Mouse (Mus musculus): ENCODE measurements at regions not wholly inside any gene's neighbourhood (a gene's known extent, or its start where the extent isn't known, plus 50 kb on each side); places are given as distances from the start of the nearest gene placed in this dataset.

- no peak for DNase-seq (ENCODE audit: low spot score)
- Histone ChIP-seq H3K27ac (no peak overlapping the region), H3K4me1 (no peaks in the 10 kb centered on the region), H3K4me3 (no peak overlapping the region), H3K9me3 (no peaks in the 10 kb centered on the region), H3K36me3 (no peaks in the 10 kb centered on the region), H3K27me3 (ENCODE audit: insufficient read depth, poor library complexity, severe bottlenecking) (no peaks in the 10 kb centered on the region)
- 58% methylated on average over 1 of the region's 1 CpGs for WGBS
Observed at GRCm38 (mm10) chr7:125131968-125132367, 312.5 kb upstream of the Kdm8 start.

GRCm38 (mm10) chr7:125138607-125139006, 305.9 kb upstream of the Kdm8 start:
- Histone ChIP-seq H3K27me3 (ENCODE audit: insufficient read depth, poor library complexity, severe bottlenecking) (no peaks in the 10 kb centered on the region), H3K4me1 (no peaks in the 10 kb centered on the region), H3K4me3 (no peak overlapping the region), H3K36me3 (no peaks in the 10 kb centered on the region), H3K27ac (no peak overlapping the region), H3K9me3 (no peaks in the 10 kb centered on the region)
- 79% methylated on average over 3 of the region's 3 CpGs for WGBS
- no peak for DNase-seq (ENCODE audit: low spot score)

- WGBS: 87% methylated on average over 2 of the region's 2 CpGs
Observed at GRCm38 (mm10) chr7:125139196-125139595, 305.3 kb upstream of the Kdm8 start.

DNA sequence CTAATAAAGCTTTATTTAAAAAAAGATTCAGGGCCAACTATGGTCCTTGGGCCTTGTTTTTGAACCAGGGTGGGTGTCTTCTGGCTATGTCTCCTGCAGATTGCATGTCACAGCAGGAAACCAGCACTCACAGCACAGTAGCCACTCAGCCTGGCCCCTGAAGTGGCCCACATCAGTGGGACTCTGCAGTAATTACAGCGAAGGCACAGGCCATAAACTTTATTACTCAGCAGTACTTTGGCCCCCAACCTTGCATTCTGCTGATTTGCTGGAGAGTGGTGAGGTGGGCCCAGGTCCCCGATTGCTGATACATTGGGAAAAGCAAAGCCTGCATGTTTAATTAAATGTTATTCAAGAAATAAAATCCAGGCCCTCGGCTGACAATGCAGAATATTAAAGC, 303.6 kb upstream of the Kdm8 start:
- WGBS: 81% methylated on average over 3 of the region's 3 CpGs
- no peak for DNase-seq (ENCODE audit: low spot score)
- Histone ChIP-seq H3K36me3 (no peaks in the 10 kb centered on the region), H3K27me3 (ENCODE audit: insufficient read depth, poor library complexity, severe bottlenecking) (no peaks in the 10 kb centered on the region), H3K27ac (no peak overlapping the region), H3K4me3 (no peak overlapping the region), H3K9me3 (no peaks in the 10 kb centered on the region), H3K4me1 (peaks cover 5% of the 10 kb centered on the region)

More at GRCm38 (mm10) chr7:125139196-125139595, 305.3 kb upstream of the Kdm8 start:
- no peaks in the 10 kb centered on the region for H3K9me3 ChIP-seq
- H3K27ac ChIP-seq: no peak overlapping the region
- H3K4me3 ChIP-seq: no peak overlapping the region
- no peaks in the 10 kb centered on the region for H3K36me3 ChIP-seq
- H3K27me3 ChIP-seq (ENCODE audit: insufficient read depth, poor library complexity, severe bottlenecking): no peaks in the 10 kb centered on the region
- H3K4me1 ChIP-seq: no peaks in the 10 kb centered on the region
- no peak for DNase-seq (ENCODE audit: low spot score)

DNA sequence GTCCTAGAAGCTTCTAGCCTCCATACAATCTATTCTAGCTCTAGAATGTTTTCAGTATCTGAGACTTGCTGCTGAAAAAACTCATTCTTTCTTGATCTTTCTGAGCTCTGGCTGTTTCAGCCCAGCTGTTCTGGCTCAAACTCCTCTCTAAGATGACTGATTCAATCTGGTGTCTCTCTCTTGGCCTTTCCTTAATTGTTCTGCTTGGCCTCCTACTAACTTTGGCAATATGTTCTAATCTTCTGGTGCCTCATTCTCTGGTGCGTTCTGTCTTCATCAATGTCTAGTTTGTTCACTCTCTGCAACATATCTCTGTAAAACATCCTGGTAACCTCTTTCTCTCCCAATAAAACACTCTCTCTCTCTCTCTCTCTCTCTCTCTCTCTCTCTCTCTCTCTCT, 302.6 kb upstream of the Kdm8 start:
- H3K9me3 ChIP-seq: no peaks in the 10 kb centered on the region
- DNase-seq (ENCODE audit: low spot score): no peak

GRCm38 (mm10) chr7:125146025-125146424, 298.5 kb upstream of the Kdm8 start:
- Histone ChIP-seq H3K9me3 (no peaks in the 10 kb centered on the region), H3K27me3 (ENCODE audit: insufficient read depth, poor library complexity, severe bottlenecking) (no peaks in the 10 kb centered on the region), H3K36me3 (no peaks in the 10 kb centered on the region), H3K4me1 (peaks cover 13% of the 10 kb centered on the region), H3K4me3 (no peak overlapping the region), H3K27ac (peak overlapping the region; percentile 31; the same call in 1 of the 2 replicates)
- DNase-seq (ENCODE audit: low spot score): no peak
- 30% methylated on average over 9 of the region's 9 CpGs for WGBS

More for the DNA sequence above, 302.6 kb upstream of the Kdm8 start:
- no peak overlapping the region for H3K4me3 ChIP-seq
- no peak overlapping the region for H3K27ac ChIP-seq
- peaks cover 13% of the 10 kb centered on the region for H3K4me1 ChIP-seq
- WGBS: 85% methylated on average over 1 of the region's 1 CpGs
- no peaks in the 10 kb centered on the region for H3K36me3 ChIP-seq
- no peaks in the 10 kb centered on the region for H3K27me3 ChIP-seq (ENCODE audit: insufficient read depth, poor library complexity, severe bottlenecking)

DNA sequence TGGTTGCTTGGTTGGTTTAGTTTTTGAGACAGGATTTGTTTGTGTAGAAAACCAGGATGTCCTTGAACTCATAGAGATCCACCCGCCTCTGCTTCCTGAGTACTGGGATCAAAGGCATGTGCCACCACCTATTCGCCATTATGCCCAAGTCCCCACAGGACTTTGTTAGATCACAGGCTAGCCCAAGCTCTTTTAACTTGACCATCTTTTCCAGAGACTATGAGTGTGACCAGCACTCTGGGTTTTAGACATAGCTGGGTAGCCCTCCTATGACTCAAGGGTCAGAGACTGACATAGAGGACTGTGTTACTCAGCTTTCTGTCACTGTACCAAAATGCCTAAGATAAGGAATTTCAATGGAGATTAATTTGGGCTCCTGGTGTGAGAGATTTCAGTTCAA, 295.3 kb upstream of the Kdm8 start:
- Histone ChIP-seq H3K36me3 (no peaks in the 10 kb centered on the region), H3K4me1 (peaks cover 13% of the 10 kb centered on the region), H3K9me3 (no peaks in the 10 kb centered on the region), H3K27ac (no peak overlapping the region), H3K4me3 (no peak overlapping the region), H3K27me3 (ENCODE audit: insufficient read depth, poor library complexity, severe bottlenecking) (no peaks in the 10 kb centered on the region)
- 84% methylated on average over 2 of the region's 2 CpGs for WGBS
- peak; percentile 17 for DNase-seq (ENCODE audit: low spot score)

DNA sequence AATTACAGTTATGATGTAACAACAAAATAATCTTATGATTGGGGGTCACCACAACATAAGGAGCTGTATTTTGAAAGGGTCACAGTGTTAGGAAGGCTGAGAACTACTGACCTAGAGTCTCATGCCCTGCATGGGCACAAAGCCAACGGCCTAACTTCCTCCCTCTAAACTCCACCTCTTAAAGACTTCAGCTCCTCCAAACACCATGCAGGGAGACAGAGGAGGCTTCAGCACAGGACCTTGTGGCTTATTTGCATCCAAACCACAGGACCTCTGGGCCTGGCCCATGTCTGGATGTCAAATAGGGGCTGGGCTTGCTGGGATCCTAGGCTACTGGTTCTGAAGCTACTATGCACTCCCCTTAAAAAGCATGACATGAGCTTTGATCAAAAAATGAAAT, 294.7 kb upstream of the Kdm8 start:
- peak; percentile 11 for DNase-seq (ENCODE audit: low spot score)
- WGBS: 71% methylated on average over 1 of the region's 1 CpGs

GRCm38 (mm10) chr7:125152281-125152680, 292.2 kb upstream of the Kdm8 start:
- no peaks in the 10 kb centered on the region for H3K27me3 ChIP-seq (ENCODE audit: insufficient read depth, poor library complexity, severe bottlenecking)
- H3K4me1 ChIP-seq: no peaks in the 10 kb centered on the region
- H3K27ac ChIP-seq: no peak overlapping the region
- WGBS: 85% methylated on average over 5 of the region's 5 CpGs
- H3K4me3 ChIP-seq: no peak overlapping the region
- no peaks in the 10 kb centered on the region for H3K9me3 ChIP-seq
- DNase-seq (ENCODE audit: low spot score): peak; percentile 54
- H3K36me3 ChIP-seq: no peaks in the 10 kb centered on the region

More for the DNA sequence above, 294.7 kb upstream of the Kdm8 start:
- no peaks in the 10 kb centered on the region for H3K36me3 ChIP-seq
- no peak overlapping the region for H3K4me3 ChIP-seq
- no peaks in the 10 kb centered on the region for H3K9me3 ChIP-seq
- no peaks in the 10 kb centered on the region for H3K27me3 ChIP-seq (ENCODE audit: insufficient read depth, poor library complexity, severe bottlenecking)
- no peak overlapping the region for H3K27ac ChIP-seq
- H3K4me1 ChIP-seq: peaks cover 13% of the 10 kb centered on the region

DNA sequence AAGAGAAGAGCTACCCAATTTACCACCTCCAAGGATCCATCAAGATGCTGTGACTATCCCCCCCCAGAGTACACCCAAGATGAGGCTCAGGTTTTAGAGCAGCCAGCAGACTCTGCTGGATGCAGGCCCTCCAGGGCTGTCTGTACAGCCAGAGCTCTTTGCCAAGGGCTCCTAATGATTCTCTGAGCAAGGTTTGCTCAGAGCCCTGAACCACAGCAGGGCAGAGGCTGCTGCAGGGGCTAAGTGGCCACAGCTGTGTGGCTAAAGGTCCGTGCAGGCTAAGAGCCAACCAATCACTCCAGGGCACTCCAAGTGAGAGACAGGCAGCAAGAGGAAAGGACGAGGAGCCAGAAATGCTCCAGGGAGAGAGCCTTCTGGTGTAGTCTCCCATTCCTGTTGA, 289.2 kb upstream of the Kdm8 start:
- Histone ChIP-seq H3K4me1 (no peaks in the 10 kb centered on the region), H3K27me3 (ENCODE audit: insufficient read depth, poor library complexity, severe bottlenecking) (no peaks in the 10 kb centered on the region), H3K4me3 (no peak overlapping the region), H3K36me3 (no peaks in the 10 kb centered on the region), H3K9me3 (no peaks in the 10 kb centered on the region), H3K27ac (no peak overlapping the region)
- peak; percentile 66 for DNase-seq (ENCODE audit: low spot score)
- WGBS: 35% methylated on average over 2 of the region's 2 CpGs

GRCm38 (mm10) chr7:125166881-125167351, 277.6 kb upstream of the Kdm8 start:
- H3K27me3 ChIP-seq (ENCODE audit: insufficient read depth, poor library complexity, severe bottlenecking): no peaks in the 10 kb centered on the region
- DNase-seq (ENCODE audit: low spot score): peak; percentile 17
- WGBS: 88% methylated on average over 19 of the region's 19 CpGs
- H3K4me1 ChIP-seq: no peaks in the 10 kb centered on the region
- no peaks in the 10 kb centered on the region for H3K36me3 ChIP-seq
- H3K27ac ChIP-seq: no peak overlapping the region
- no peaks in the 10 kb centered on the region for H3K9me3 ChIP-seq
- H3K4me3 ChIP-seq: no peak overlapping the region

DNA sequence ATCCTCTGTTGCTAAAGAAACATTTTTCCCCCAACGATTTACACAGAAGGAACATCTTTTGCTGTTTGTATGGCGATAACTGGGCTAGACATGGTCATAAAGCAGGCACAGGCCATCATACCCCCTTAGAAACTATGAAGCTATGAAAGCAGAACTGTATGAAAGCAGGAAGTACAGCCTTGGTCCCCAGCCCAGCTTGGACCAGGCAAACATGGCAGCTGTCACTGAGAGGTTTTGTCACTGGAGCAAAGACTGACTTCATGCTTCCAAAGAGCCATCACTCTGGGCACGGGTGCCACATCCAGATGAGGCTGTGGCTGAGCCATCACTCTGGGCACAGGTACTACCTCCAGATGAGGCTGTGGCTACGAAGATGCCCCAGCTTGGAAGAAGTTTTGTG, 276.8 kb upstream of the Kdm8 start:
- 73% methylated on average over 4 of the region's 4 CpGs for WGBS
- peak; percentile 2 for DNase-seq (ENCODE audit: low spot score)
- no peaks in the 10 kb centered on the region for H3K4me1 ChIP-seq

DNA sequence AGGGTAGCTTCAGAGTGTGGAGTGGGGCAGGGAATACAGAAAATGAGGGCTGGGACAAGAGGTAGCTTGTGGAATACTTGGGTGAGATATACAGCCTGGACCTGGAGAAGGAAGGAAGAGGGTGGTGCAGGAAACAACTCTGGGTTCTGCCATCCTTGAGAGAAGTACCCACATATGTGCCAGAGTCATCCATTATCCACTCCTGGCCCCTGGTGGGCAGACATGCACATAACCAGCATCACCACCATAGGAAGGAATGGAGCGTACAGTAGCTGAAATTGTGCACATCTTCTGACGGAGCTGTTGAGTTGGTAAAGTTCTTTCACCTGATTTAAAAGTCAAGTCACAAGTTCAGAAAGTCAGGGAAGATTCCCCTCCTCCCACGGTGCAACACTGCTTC, 262.9 kb upstream of the Kdm8 start:
- Histone ChIP-seq H3K4me3 (no peak overlapping the region), H3K9me3 (no peaks in the 10 kb centered on the region), H3K27ac (no peak overlapping the region), H3K27me3 (ENCODE audit: insufficient read depth, poor library complexity, severe bottlenecking) (no peaks in the 10 kb centered on the region), H3K4me1 (0 out of 2 replicates have a peak, but pooled peaks cover 3% of the 10 kb centered on the region), H3K36me3 (no peaks in the 10 kb centered on the region)
- DNase-seq (ENCODE audit: low spot score): peak; percentile 67
- 82% methylated on average over 3 of the region's 3 CpGs for WGBS

More for the DNA sequence above, 276.8 kb upstream of the Kdm8 start:
- Histone ChIP-seq H3K27ac (no peak overlapping the region), H3K9me3 (no peaks in the 10 kb centered on the region), H3K27me3 (ENCODE audit: insufficient read depth, poor library complexity, severe bottlenecking) (no peaks in the 10 kb centered on the region), H3K36me3 (no peaks in the 10 kb centered on the region), H3K4me3 (no peak overlapping the region)

GRCm38 (mm10) chr7:125182266-125182665, 262.2 kb upstream of the Kdm8 start:
- H3K4me1 ChIP-seq: 0 out of 2 replicates have a peak, but pooled peaks cover 3% of the 10 kb centered on the region
- WGBS: 75% methylated on average over 4 of the region's 4 CpGs
- no peak for DNase-seq (ENCODE audit: low spot score)
- H3K27me3 ChIP-seq (ENCODE audit: insufficient read depth, poor library complexity, severe bottlenecking): no peaks in the 10 kb centered on the region
- no peaks in the 10 kb centered on the region for H3K9me3 ChIP-seq
- no peak overlapping the region for H3K4me3 ChIP-seq
- H3K27ac ChIP-seq: no peak overlapping the region
- no peaks in the 10 kb centered on the region for H3K36me3 ChIP-seq

Measured in heart, embryonic 10.5 days (tissue).